Mouse (Mus musculus): ENCODE measurements around the gene Asgr1.

GRCm38 (mm10) chr11:70038174-70038573 is 15.7 kb upstream of the Asgr1 start:
- TF ChIP-seq CTCF (IDR thresholded peaks at IDR 0.05): no peak
- no peak for TF ChIP-seq POLR2A (IDR thresholded peaks at IDR 0.05; ENCODE audit: insufficient read depth, low read depth, low read length)

Measured in heart, adult 2 months (tissue).